Mouse (Mus musculus) bone marrow, adult 2 months (tissue): ENCODE measurements around the gene Gm5798. TPM values are rescaled to one million over a fixed set of nuclear protein-coding genes. Genes with fewer than 3 reads are reported as not detected.
"Not testable (repeated sequence)": the region's sequence is repeated elsewhere in the genome, so short reads cannot be mapped to it uniquely, and the experiment has no call there.

Source experiments
- H3K27ac ChIP-seq: fragments of 200-500 bp; 2 replicates; pipeline ENCODE4 v1.5.1; 2012; ENCODE audit warnings: low read depth, mild to moderate bottlenecking, control low read depth, inconsistent platforms, low read length; ENCODE audit not compliant: control insufficient read depth, poor library complexity, insufficient read depth
- H3K4me1 ChIP-seq: fragments of 200-500 bp; 2 replicates; pipeline ENCODE4 v1.6.1; 2011; ENCODE audit warnings: low read length; ENCODE audit not compliant: control insufficient read depth, insufficient read depth
- H3K4me3 ChIP-seq: fragments of 200-500 bp; replicated peaks from 2 replicates; pipeline ENCODE3; 2011; ENCODE audit warnings: mild to moderate bottlenecking, low read depth, low read length, control low read depth; ENCODE audit not compliant: control insufficient read depth
- WGBS: fragments of 180-500 bp; shearing (Covaris S2); methylation state at CpG from one replicate; pipeline ENCODE4 v1.1.7; 2018; 5-methylcytosine and 5-hydroxymethylcytosine counted together
- polyA plus RNA-seq: library from polyadenylated mRNA; stranded (reverse); fragments of >200 nt; gene quantifications from 2 replicates; pipeline ENCODE4 v1.2.4, GENCODE M21; 2011; ENCODE audit warnings: low replicate concordance; ENCODE audit not compliant: missing spikeins, insufficient read depth, insufficient read length

The Gm5798 gene
- not detected in 2 replicates for polyA plus RNA-seq

DNA sequence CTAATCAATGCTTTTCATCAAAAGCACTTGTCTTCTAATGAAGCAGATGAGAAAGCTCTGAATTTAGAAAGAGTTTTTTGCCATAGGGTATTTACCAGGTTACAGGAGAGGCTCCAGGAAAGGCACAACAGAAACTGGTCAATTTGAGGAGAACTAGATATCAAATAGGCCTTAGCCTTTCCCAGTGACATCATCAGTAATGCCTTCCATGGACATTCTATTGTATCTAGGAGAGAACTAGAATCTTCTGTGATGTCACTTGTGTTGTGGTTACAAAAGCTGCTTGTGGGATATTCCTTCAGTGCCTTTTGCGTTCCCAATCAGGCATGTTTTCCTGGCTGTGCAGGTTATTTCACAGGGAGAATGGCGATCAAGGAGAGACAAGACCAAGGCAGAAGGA, at the start of gene Gm5798:
Gm5798 (plus strand) TSS at position 301 of the 400 bp plus-strand sequence.
- H3K4me3 ChIP-seq, H3K27ac ChIP-seq, H3K4me1 ChIP-seq: not testable (repeated sequence)
- WGBS, result 45% methylated on average over 2 of the region's 2 CpGs

DNA sequence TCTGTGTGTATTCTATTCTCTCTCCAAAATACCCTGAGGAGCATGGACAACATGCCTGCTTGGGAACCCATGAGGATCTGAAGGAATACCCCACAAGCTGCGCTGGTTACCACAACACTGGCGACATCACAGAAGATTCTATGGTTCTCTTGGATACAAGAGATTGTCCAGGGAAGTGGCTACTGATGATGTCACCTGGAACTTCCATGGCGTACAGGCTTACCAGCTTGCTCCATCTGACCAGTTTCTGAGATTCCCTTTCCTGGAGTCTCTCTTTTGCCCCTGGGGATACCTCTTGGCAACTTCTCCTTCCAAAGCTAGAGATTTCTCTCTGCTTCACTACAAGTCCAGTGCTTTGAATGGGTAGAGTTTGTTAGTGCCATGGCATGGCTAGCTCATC, 37.9 kb downstream of the Gm5798 start, which contains the start of gene Gm7945:
Gm7945 (minus strand) TSS at position 101 of the 400 bp plus-strand sequence.
- no CpG with 5 or more reads among the region's 3 CpGs for WGBS
- not testable (repeated sequence) for H3K27ac ChIP-seq, H3K4me1 ChIP-seq, H3K4me3 ChIP-seq

Other genes starting within 250 kb of the Gm5798 start
- 1.4 and 7.5 TPM in 2 replicates for gene Mat1a, start 243.6 kb upstream of the Gm5798 start, polyA plus RNA-seq
- not detected in 2 replicates for gene Sftpa1, start 216.8 kb upstream of the Gm5798 start, polyA plus RNA-seq
- gene Mbl1, start 197.2 kb upstream of the Gm5798 start, polyA plus RNA-seq, result 1.1 TPM in 1 of 2 replicates, not detected in the other
- gene Sftpd, start 163.5 kb upstream of the Gm5798 start, polyA plus RNA-seq, result 0.77 and 1.2 TPM in 2 replicates
- gene Gm2832, start 69.8 kb upstream of the Gm5798 start, polyA plus RNA-seq, result not detected in 2 replicates
- gene Gm7945, start 37.8 kb downstream of the Gm5798 start, polyA plus RNA-seq, result not detected in 2 replicates
- gene Gm6482, start 59.7 kb downstream of the Gm5798 start, polyA plus RNA-seq, result not detected in 2 replicates
- gene Gm7954, start 104.9 kb downstream of the Gm5798 start, polyA plus RNA-seq, result not detected in 2 replicates
- gene Gm3486, start 140.9 kb downstream of the Gm5798 start, polyA plus RNA-seq, result not detected in 2 replicates
- gene Gm7970, start 207.0 kb downstream of the Gm5798 start, polyA plus RNA-seq, result not detected in 2 replicates
- not detected in 2 replicates for gene 1700049E17Rik2, start 224.6 kb downstream of the Gm5798 start, polyA plus RNA-seq